Mouse (Mus musculus) lung, postnatal 0 days (tissue): ENCODE measurements around the gene Tmem267. TPM values are rescaled to one million over a fixed set of nuclear protein-coding genes. Genes with fewer than 3 reads are reported as not detected.

ENCODE experiments used
- ATAC-seq: fragments of 200-750 bp; cut with Nextera tagmentation; 2 replicates; pipeline ENCODE4 v1.8.0; 2017; ENCODE audit warnings: moderate library complexity
- DNase-seq: peaks from one replicate; pipeline ENCODE4 v3.0.0-alpha.2; 2016; ENCODE audit warnings: low spot score
- H3K27ac ChIP-seq: fragments of 300-500 bp; sonication (generic); 2 replicates; pipeline ENCODE4 v1.5.1; 2014; ENCODE audit warnings: antibody characterized with exemption, mild to moderate bottlenecking, low read length, mixed read lengths
- H3K27me3 ChIP-seq: fragments of 300-500 bp; sonication (generic); replicated peaks from 2 replicates; pipeline ENCODE4 v1.6.1; 2014; ENCODE audit warnings: low read length, mixed read lengths; ENCODE audit not compliant: insufficient read depth
- H3K36me3 ChIP-seq: fragments of 300-500 bp; sonication (generic); 2 replicates; pipeline ENCODE4 v1.6.1; 2014; ENCODE audit warnings: low read length, mixed read lengths; ENCODE audit not compliant: insufficient read depth
- H3K4me1 ChIP-seq: fragments of 300-500 bp; sonication (generic); 2 replicates; pipeline ENCODE4 v1.6.1; 2014; ENCODE audit warnings: antibody characterized with exemption, low read depth, low read length, mixed read lengths; ENCODE audit not compliant: insufficient read depth
- H3K4me2 ChIP-seq: fragments of 300-500 bp; sonication (generic); replicated peaks from 2 replicates; pipeline ENCODE4 v1.6.1; 2014; ENCODE audit warnings: low read depth, mild to moderate bottlenecking, low read length, moderate library complexity, mixed read lengths
- H3K4me3 ChIP-seq: fragments of 300-500 bp; sonication (generic); 2 replicates; pipeline ENCODE4 v1.5.1; 2014; ENCODE audit warnings: low read depth, low read length
- H3K9ac ChIP-seq: fragments of 300-500 bp; sonication (generic); replicated peaks from 2 replicates; pipeline ENCODE4 v1.6.1; 2014; ENCODE audit warnings: low read depth, mild to moderate bottlenecking
- H3K9me3 ChIP-seq: fragments of 300-500 bp; sonication (generic); 2 replicates; pipeline ENCODE4 v1.6.1; 2016; ENCODE audit warnings: low read length, mixed read lengths
- CTCF ChIP-seq: IDR thresholded peaks from 2 replicates; pipeline ENCODE4 v1.5.1; 2016; ENCODE audit warnings: antibody characterized with exemption, mild to moderate bottlenecking
- EP300 ChIP-seq: IDR thresholded peaks from 2 replicates; pipeline ENCODE4 v1.6.1; 2016; ENCODE audit warnings: antibody characterized with exemption, mild to moderate bottlenecking, control low read depth
- WGBS: fragments of 180-500 bp; shearing (Covaris S2); extraction: QIAGEN DNeasy Blood & Tissue Kit; methylation state at CpG from one replicate; pipeline ENCODE4 v1.1.7; 2014; 5-methylcytosine and 5-hydroxymethylcytosine counted together
- polyA plus RNA-seq: library from polyadenylated mRNA; unstranded; fragments of >200 nt; fragmentation: Nextera tagmentation; extraction: Ambion mirVana; gene quantifications from 2 replicates; pipeline ENCODE4 v1.2.1, GENCODE M21; 2015

Gene Tmem267
- polyA plus RNA-seq, 1 experiment from 2014 or later, result 0.98 TPM

DNA sequence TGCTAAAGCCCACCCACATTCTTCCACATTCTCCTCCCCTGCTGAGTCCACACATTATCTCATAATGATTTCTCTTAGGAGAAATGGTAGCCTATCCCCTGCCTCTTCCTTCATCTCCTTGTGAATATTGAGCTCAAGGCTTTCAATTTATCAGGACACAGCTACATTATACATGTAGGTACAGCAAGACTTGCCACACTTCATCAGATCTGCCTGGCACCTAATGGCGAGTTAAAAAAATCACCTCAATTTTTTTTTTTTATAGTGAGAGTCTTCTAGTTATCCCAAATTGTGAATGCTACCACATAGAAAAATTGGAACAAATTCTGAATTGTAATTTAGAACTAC is 161.8 kb downstream of the Tmem267 start:
- H3K4me2 ChIP-seq, result no peak overlapping the region
- no peak for ATAC-seq

GRCm38 (mm10) chr13:119654734-119655133 is 166.9 kb downstream of the Tmem267 start:
- DNase-seq (no peak), ATAC-seq (no peak)
- Histone ChIP-seq H3K9ac (no peak overlapping the region), H3K4me3 (no peak overlapping the region), H3K9me3 (no peaks in the 10 kb centered on the region), H3K4me1 (no peaks in the 10 kb centered on the region), H3K36me3 (no peaks in the 10 kb centered on the region), H3K27me3 (no peaks in the 10 kb centered on the region), H3K4me2 (no peak overlapping the region), H3K27ac (no peak overlapping the region)
- WGBS, result 93% methylated on average over 2 of the region's 2 CpGs
- TF ChIP-seq CTCF (no peak), EP300 (no peak)

More for the DNA sequence above, 161.8 kb downstream of the Tmem267 start:
- Histone ChIP-seq H3K36me3 (no peaks in the 10 kb centered on the region), H3K9me3 (no peaks in the 10 kb centered on the region), H3K27ac (no peak overlapping the region), H3K9ac (no peak overlapping the region), H3K4me1 (no peaks in the 10 kb centered on the region), H3K4me3 (no peak overlapping the region), H3K27me3 (no peaks in the 10 kb centered on the region)
- DNase-seq, result no peak
- 78% methylated on average over 1 of the region's 1 CpGs for WGBS
- no peak for TF ChIP-seq CTCF
- no peak for TF ChIP-seq EP300

- Histone ChIP-seq H3K9ac (no peak overlapping the region), H3K27me3 (no peaks in the 10 kb centered on the region), H3K36me3 (no peaks in the 10 kb centered on the region), H3K4me1 (no peaks in the 10 kb centered on the region), H3K4me2 (no peak overlapping the region), H3K4me3 (no peak overlapping the region), H3K9me3 (no peaks in the 10 kb centered on the region), H3K27ac (no peak overlapping the region)
- TF ChIP-seq CTCF (no peak), EP300 (no peak)
- ATAC-seq (no peak), DNase-seq (no peak)
- 84% methylated on average over 2 of the region's 2 CpGs for WGBS
Measured at GRCm38 (mm10) chr13:119656246-119656645, 168.4 kb downstream of the Tmem267 start.

DNA sequence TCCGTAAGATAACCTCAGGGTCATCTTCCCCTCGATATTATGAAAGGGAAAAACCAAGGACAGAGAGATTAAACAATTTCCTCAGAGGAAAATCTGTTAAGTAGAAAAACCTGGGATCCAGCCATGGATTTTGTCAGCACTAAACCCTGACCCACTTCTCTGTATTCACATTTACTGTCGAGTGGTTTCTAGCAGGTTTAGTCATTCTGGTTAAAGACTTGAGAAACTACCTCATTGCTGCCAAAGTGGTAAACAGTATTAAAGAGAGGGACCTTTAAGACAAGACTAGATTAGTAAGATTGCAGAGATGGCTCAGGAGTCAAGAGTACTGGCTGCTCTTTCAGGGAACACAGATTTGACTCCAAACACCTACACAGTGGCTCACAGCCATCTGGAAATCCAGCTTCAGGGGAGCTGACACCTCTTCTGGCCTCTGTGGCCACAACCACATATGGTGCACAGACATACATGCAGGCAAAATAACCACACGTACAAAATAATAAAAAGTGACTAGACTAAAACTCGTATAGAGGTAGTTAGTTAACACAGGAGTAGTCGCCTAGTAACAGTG is 169.1 kb downstream of the Tmem267 start:
- Histone ChIP-seq H3K4me3 (no peak overlapping the region), H3K4me1 (no peaks in the 10 kb centered on the region), H3K27me3 (no peaks in the 10 kb centered on the region), H3K36me3 (no peaks in the 10 kb centered on the region), H3K9ac (no peak overlapping the region), H3K9me3 (no peaks in the 10 kb centered on the region), H3K27ac (no peak overlapping the region), H3K4me2 (no peak overlapping the region)
- WGBS, result 69% methylated on average over 6 of the region's 6 CpGs
- no peak for TF ChIP-seq EP300
- no peak for TF ChIP-seq CTCF
- DNase-seq, result no peak
- no peak for ATAC-seq

Other genes with a start within 250 kb of the Tmem267 start
- gene Paip1, start 59.4 kb upstream of the Tmem267 start, polyA plus RNA-seq, result 63.1 and 63.4 TPM in 2 replicates
- gene 4833420G17Rik, start 25.3 kb upstream of the Tmem267 start, polyA plus RNA-seq, result 42.5 and 45.5 TPM in 2 replicates
- gene 3110070M22Rik, start 344 bp downstream of the Tmem267 start, polyA plus RNA-seq, result 0.79 and 1.2 TPM in 2 replicates
- 0.10 and 0.17 TPM in 2 replicates for gene Ccl28, start 135.8 kb downstream of the Tmem267 start, polyA plus RNA-seq
- gene Hmgcs1, start 202.3 kb downstream of the Tmem267 start, polyA plus RNA-seq, result 95.4 and 118 TPM in 2 replicates